Mouse (Mus musculus): ENCODE data around the gene Rbm44. TPM values are rescaled to one million over a fixed set of nuclear protein-coding genes. Genes with fewer than 3 reads are reported as not detected.

The Rbm44 gene
- total RNA-seq, 2 experiments from 2014 or later, result not detected

DNA sequence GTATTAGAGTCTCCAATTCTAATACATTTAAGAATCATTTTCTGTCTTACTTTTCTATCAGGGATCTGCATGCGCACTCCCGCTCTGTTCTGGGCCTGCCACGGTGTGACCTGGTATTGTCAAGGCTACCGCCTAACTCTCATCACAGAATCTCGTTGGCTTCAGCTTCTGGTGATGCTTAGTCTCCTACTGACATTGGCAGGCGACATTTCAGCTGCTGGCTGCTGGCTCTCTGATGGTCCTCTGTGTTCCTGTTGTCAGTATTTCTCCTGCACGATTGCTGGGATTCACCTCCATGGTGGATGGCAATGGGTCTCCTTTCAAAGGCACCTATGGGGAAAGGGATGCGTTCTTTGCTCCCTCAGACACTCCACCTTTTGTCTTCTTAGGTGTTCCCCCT lies 61.4 kb downstream of the Rbm44 start:
- no peak for DNase-seq (ENCODE audit: low spot score in 2 of 2)
- intact Hi-C loops (cut with DNase I), result no loop called here

- peak; percentile 54 to 79 for DNase-seq (ENCODE audit: low spot score in 2 of 2)
- intact Hi-C loops (cut with DNase I), result no loop called here
These were observed 62.0 kb downstream of the Rbm44 start for GRCm38 (mm10) chr1:91206873-91207272.

GRCm38 (mm10) chr1:91207334-91208074 lies 62.6 kb downstream of the Rbm44 start:
- intact Hi-C loops (cut with DNase I), result no loop called here

DNA sequence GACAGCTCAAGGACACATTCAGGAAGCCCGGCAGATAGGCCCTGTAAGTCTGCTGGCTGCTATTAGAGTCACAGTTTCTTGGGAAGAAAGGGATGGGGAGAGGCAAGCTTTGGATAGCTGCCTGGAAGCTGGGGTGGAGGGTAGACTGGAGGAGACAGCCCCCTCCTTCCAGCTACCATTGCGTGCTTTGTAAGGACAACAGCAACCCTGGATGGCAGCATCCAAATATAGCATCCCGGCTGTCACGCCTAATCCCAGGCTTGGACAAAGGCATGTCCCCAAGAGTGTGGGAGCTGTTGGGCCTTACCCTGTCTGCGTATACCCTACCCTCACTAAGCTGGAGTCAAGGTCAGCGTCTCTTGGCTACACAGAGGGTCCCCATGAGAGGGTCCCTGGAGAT lies 64.5 kb downstream of the Rbm44 start:
- peak; percentile 76 to 89 for DNase-seq (ENCODE audit: low spot score in 2 of 2)
- intact Hi-C loops (cut with DNase I), result no loop called here

More at GRCm38 (mm10) chr1:91207334-91208074, 62.6 kb downstream of the Rbm44 start:
- DNase-seq (ENCODE audit: low spot score in 2 of 2), result no peak

DNA sequence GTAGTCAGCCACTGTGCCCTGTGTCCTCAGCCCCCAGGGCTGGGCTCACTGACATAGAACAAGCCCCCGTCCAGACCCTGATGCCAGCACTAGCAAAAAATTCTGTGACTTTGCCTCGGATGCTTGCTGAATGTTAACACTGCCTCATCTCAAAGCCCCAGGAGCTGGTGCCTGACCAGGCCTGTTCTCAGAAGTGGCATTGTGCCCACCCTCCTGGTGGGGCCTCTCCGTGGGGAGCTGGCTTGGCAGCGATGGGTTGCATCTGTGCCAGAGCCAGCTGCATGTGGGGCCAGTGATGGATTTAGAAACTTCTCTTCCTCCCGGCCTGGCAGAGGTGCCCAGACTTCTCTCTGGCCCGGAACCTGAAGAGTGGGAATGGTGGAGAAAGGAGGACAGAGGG lies 64.9 kb downstream of the Rbm44 start:
- DNase-seq (ENCODE audit: low spot score in 2 of 2), result peak; percentile 87 to 92
- intact Hi-C loops (cut with DNase I), result no loop called here

DNA sequence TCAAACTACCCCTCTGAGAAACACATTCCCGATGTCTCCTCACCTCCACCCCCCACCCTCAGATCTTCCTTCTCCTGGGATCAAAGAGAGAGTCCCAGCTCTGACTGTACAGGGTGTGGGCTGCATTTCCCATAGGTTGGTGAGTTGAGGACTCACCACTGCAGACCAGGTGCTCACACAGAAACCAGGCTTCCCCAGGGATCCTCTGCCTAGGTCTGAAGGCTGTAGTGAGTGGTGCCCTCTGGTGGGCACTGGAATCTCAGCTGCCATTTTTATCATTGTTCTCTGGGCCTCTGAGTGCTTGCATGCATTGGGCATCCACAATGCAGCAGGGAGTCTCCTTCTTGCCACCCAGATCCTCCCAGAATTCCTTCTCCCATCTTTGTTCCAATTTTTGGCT lies 66.2 kb downstream of the Rbm44 start:
- peak; percentile 79 for DNase-seq (ENCODE audit: low spot score in 2 of 2)

GRCm38 (mm10) chr1:91211591-91212008 lies 66.7 kb downstream of the Rbm44 start:
- no peak for DNase-seq (ENCODE audit: low spot score in 2 of 2)
- intact Hi-C loops (cut with DNase I), result loop anchor here (1.0 kb wide), 1 partner anchor 32 kb away; the partner anchor contains the start of gene Ramp1

More for the DNA sequence above, 66.2 kb downstream of the Rbm44 start:
- intact Hi-C loops (cut with DNase I), result loop anchor here (1.0 kb wide), 1 partner anchor 32 kb away; the partner anchor contains the start of gene Ramp1

- DNase-seq (ENCODE audit: low spot score in 2 of 2), result no peak
- intact Hi-C loops (cut with DNase I), result no loop called here
These were observed 70.4 kb downstream of the Rbm44 start for GRCm38 (mm10) chr1:91215264-91215663.

- intact Hi-C loops (cut with DNase I), result no loop called here
- no peak for DNase-seq (ENCODE audit: low spot score in 2 of 2)
These were observed 71.1 kb downstream of the Rbm44 start for GRCm38 (mm10) chr1:91215981-91216380.

- no peak for DNase-seq (ENCODE audit: low spot score in 2 of 2)
- intact Hi-C loops (cut with DNase I), result no loop called here
These were observed 71.8 kb downstream of the Rbm44 start for GRCm38 (mm10) chr1:91216504-91217267.

DNA sequence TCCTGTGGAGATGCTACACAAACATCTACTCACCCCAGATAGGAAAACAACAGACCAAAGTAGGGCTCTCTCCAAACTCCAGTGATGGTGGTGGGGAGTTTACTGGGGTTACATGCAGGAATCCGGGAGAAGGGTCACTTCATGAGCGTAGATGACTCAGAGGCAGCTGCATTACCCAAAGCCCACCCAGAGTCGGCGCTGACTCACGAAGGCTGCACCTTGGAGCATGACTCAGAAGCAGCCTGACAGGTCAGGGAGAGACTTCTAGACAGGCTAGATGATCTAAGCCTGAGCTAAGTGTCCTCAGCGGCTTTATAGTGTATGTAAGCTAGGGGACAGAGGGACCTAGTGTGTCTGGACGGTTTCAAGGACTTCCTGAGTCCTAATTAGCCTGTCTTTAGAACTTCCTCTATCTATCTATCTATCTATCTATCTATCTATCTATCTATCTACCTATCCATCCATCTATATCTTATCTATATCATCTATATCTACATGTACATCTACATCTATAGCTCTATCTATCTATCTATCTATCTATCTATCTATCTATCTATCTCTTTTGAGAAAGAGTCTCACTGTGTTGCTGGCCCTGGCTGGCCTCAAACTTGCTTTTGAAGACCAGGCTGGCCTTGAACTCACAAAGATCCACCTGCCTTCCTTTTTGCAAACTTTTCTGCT lies 74.9 kb downstream of the Rbm44 start:
- intact Hi-C loops (cut with DNase I), result no loop called here
- DNase-seq (ENCODE audit: low spot score in 2 of 2), result no peak

GRCm38 (mm10) chr1:91220322-91220672 lies 75.4 kb downstream of the Rbm44 start:
- no peak for DNase-seq (ENCODE audit: low spot score in 2 of 2)
- intact Hi-C loops (cut with DNase I), result no loop called here

Other genes starting within 250 kb of the Rbm44 start
- gene Mlph, start 230.0 kb upstream of the Rbm44 start, total RNA-seq (2021), result under 1 TPM; 0.51 to 0.64 TPM
- not detected for gene Prlh, start 192.0 kb upstream of the Rbm44 start, total RNA-seq (2021)
- gene Rab17, start 175.4 kb upstream of the Rbm44 start, total RNA-seq (2021), result under 1 TPM in 1 of 2 experiments, not detected in 1; 0.59 TPM
- gene Lrrfip1, start 146.4 kb upstream of the Rbm44 start, total RNA-seq (2021), result 10 to 100 TPM; 73.3 to 77.0 TPM
- gene Ramp1, start 34.7 kb downstream of the Rbm44 start, total RNA-seq (2021), result 10 to 100 TPM; 48.3 to 48.8 TPM
- gene Ube2f, start 105.2 kb downstream of the Rbm44 start, total RNA-seq (2021), result 10 to 100 TPM; 52.5 to 58.4 TPM
- 10 to 100 TPM; 10.5 to 12.7 TPM for gene Scly, start 153.2 kb downstream of the Rbm44 start, total RNA-seq (2021)
- under 1 TPM; 0.13 to 0.15 TPM for gene Espnl, start 177.0 kb downstream of the Rbm44 start, total RNA-seq (2021)
- under 1 TPM in 1 of 2 experiments, not detected in 1; 0.11 TPM for gene Klhl30, start 205.9 kb downstream of the Rbm44 start, total RNA-seq (2021)
- under 1 TPM; 0.15 to 0.34 TPM for gene Erfe, start 221.3 kb downstream of the Rbm44 start, total RNA-seq (2021)